Mouse (Mus musculus): Measurements from ENCODE around the gene Ubtfl1. TPM values are rescaled to one million over a fixed set of nuclear protein-coding genes. Genes with fewer than 3 reads are reported as not detected.

Gene Ubtfl1
- polyA plus RNA-seq, 1 experiment from 2014 or later = not detected

Small RNA genes lying within 50 kb of the gene (microRNA-seq; reads per million reads assigned to microRNA genes)
- not detected for gene Gm22854

Other genes with a start within 250 kb of the Ubtfl1 start
- 82.4 and 84.9 TPM in 2 replicates for gene Chordc1, start 112.3 kb upstream of the Ubtfl1 start, polyA plus RNA-seq (2015; fragmentation: Nextera tagmentation; extraction: Ambion mirVana)
- 3.6 and 4.6 TPM in 2 replicates for gene Naalad2, start 1.4 kb upstream of the Ubtfl1 start, polyA plus RNA-seq (2015; fragmentation: Nextera tagmentation; extraction: Ambion mirVana)
- gene Mbd3l2, start 26.2 kb downstream of the Ubtfl1 start, polyA plus RNA-seq (2015; fragmentation: Nextera tagmentation; extraction: Ambion mirVana) = not detected in 2 replicates
- 3.4 TPM in 2 replicates for gene Zfp558, start 73.8 kb downstream of the Ubtfl1 start, polyA plus RNA-seq (2015; fragmentation: Nextera tagmentation; extraction: Ambion mirVana)
- not detected in 2 replicates for gene Mbd3l1, start 73.9 kb downstream of the Ubtfl1 start, polyA plus RNA-seq (2015; fragmentation: Nextera tagmentation; extraction: Ambion mirVana)